Mouse (Mus musculus) limb, embryonic 14.5 days (tissue): Measurements from ENCODE around the gene Gm5460. TPM values are rescaled to one million over a fixed set of nuclear protein-coding genes. Genes with fewer than 3 reads are reported as not detected.

Experiments
- ATAC-seq: fragments of 200-750 bp; cut with Nextera tagmentation; 2 replicates; pipeline ENCODE4 v1.8.0; 2017; ENCODE audit warnings: low read depth, moderate number of reproducible peaks, moderate TSS enrichment; ENCODE audit not compliant: low FRiP score
- DNase-seq: peaks from one replicate; pipeline ENCODE4 v3.0.0-alpha.2; 2015; ENCODE audit warnings: low spot score
- H3K27ac ChIP-seq: fragments of 300-500 bp; sonication (generic); replicated peaks from 2 replicates; pipeline ENCODE4 v1.5.1; 2014; ENCODE audit warnings: low read depth, mild to moderate bottlenecking, low read length, moderate library complexity, mixed read lengths
- H3K27me3 ChIP-seq: fragments of 300-500 bp; sonication (generic); 2 replicates; pipeline ENCODE4 v1.6.1; 2014; ENCODE audit warnings: low read length, mixed read lengths; ENCODE audit not compliant: control insufficient read depth, insufficient read depth
- H3K36me3 ChIP-seq: fragments of 300-500 bp; sonication (generic); 2 replicates; pipeline ENCODE4 v1.6.1; 2014; ENCODE audit warnings: mild to moderate bottlenecking, low read length, moderate library complexity, mixed read lengths; ENCODE audit not compliant: control insufficient read depth, insufficient read depth
- H3K4me1 ChIP-seq: fragments of 300-500 bp; sonication (generic); 2 replicates; pipeline ENCODE4 v1.6.1; 2014; ENCODE audit warnings: antibody characterized with exemption, low read length, mixed read lengths; ENCODE audit not compliant: control insufficient read depth, insufficient read depth
- H3K4me2 ChIP-seq: fragments of 300-500 bp; sonication (generic); replicated peaks from 2 replicates; pipeline ENCODE4 v1.6.1; 2014; ENCODE audit warnings: low read depth, mild to moderate bottlenecking, low read length, moderate library complexity; ENCODE audit not compliant: severe bottlenecking
- H3K4me3 ChIP-seq: fragments of 300-500 bp; sonication (generic); replicated peaks from 2 replicates; pipeline ENCODE4 v1.5.1; 2014; ENCODE audit warnings: low read length
- H3K9ac ChIP-seq: fragments of 300-500 bp; sonication (generic); 2 replicates; pipeline ENCODE4 v1.6.1; 2014; ENCODE audit warnings: mild to moderate bottlenecking, low read depth, low read length, moderate library complexity; ENCODE audit not compliant: severe bottlenecking
- H3K9me3 ChIP-seq: fragments of 300-500 bp; sonication (generic); 2 replicates; pipeline ENCODE4 v1.6.1; 2016; ENCODE audit warnings: low read length; ENCODE audit not compliant: control insufficient read depth
- POLR2A ChIP-seq: fragments of 200-500 bp; IDR thresholded peaks from 2 replicates; pipeline ENCODE4 v1.8.0; 2012; ENCODE audit warnings: inconsistent platforms, mild to moderate bottlenecking, moderate library complexity, borderline replicate concordance; ENCODE audit not compliant: insufficient read depth, insufficient read length; ENCODE audit errors: extremely low read depth
- WGBS: fragments of 180-500 bp; shearing (Covaris S2); extraction: QIAGEN DNeasy Blood & Tissue Kit; methylation state at CpG from one replicate; pipeline ENCODE4 v1.1.7; 2014; 5-methylcytosine and 5-hydroxymethylcytosine counted together
- polyA plus RNA-seq, 2 experiments: library from polyadenylated mRNA; depleted of rRNA in 1 of 2; stranded (reverse) in 1 of 2; unstranded in 1 of 2; fragments of >200 nt; fragmentation: Nextera tagmentation in 1 of 2; extraction: Ambion mirVana in 1 of 2; gene quantifications; 2 replicates each; pipeline versions ENCODE4 v1.2.1 to v1.2.3; 2012 to 2014

The Gm5460 gene
- polyA plus RNA-seq, 2 experiments, result not detected

- Histone ChIP-seq H3K36me3 (no peaks in the 10 kb centered on the region), H3K4me1 (no peaks in the 10 kb centered on the region), H3K9me3 (no peaks in the 10 kb centered on the region), H3K27me3 (no peaks in the 10 kb centered on the region), H3K4me2 (no peak overlapping the region), H3K27ac (no peak overlapping the region), H3K4me3 (no peak overlapping the region), H3K9ac (no peak overlapping the region)
- no peak for TF ChIP-seq POLR2A
- ATAC-seq (no peak), DNase-seq (no peak)
Measured at GRCm38 (mm10) chr14:34000076-34000475, 16.5 kb upstream of the Gm5460 start.

DNA sequence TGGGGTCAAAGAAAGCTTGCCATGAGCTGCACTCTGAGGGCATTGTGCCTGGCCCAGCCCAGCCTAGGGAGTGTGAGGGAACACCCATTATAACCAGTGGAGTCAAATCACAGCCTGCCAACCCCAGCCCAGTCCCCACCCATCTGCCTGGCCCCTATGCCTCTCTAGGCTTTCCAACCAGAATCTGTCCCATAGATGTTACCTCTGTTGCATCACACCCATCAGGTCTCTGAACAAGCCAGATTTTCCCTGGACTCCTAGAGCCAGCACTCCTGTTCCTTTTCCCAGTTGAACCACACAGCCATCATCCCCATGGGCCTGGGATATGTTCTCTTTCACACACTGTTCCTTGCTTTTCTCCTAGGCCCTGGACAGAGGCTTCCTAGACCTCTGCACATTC is 15.1 kb upstream of the Gm5460 start:
- Histone ChIP-seq H3K36me3 (no peaks in the 10 kb centered on the region), H3K9ac (no peak overlapping the region), H3K4me3 (no peak overlapping the region), H3K27me3 (no peaks in the 10 kb centered on the region), H3K4me2 (no peak overlapping the region), H3K27ac (no peak overlapping the region), H3K9me3 (no peaks in the 10 kb centered on the region), H3K4me1 (no peaks in the 10 kb centered on the region)
- ATAC-seq (no peak), DNase-seq (no peak)
- TF ChIP-seq POLR2A, result no peak

GRCm38 (mm10) chr14:34002358-34002757 is 14.2 kb upstream of the Gm5460 start:
- Histone ChIP-seq H3K4me1 (no peaks in the 10 kb centered on the region), H3K9me3 (no peaks in the 10 kb centered on the region), H3K36me3 (no peaks in the 10 kb centered on the region), H3K9ac (no peak overlapping the region), H3K4me3 (no peak overlapping the region), H3K4me2 (no peak overlapping the region), H3K27ac (no peak overlapping the region), H3K27me3 (no peaks in the 10 kb centered on the region)
- TF ChIP-seq POLR2A, result no peak
- 87% methylated on average over 5 of the region's 5 CpGs for WGBS
- ATAC-seq (no peak), DNase-seq (no peak)

- Histone ChIP-seq H3K9ac (no peak within 1 kb of the TSS), H3K4me2 (no peak within 1 kb of the TSS), H3K36me3 (no peaks in the 10 kb centered on the region), H3K27me3 (no peaks in the 10 kb centered on the region), H3K4me1 (no peaks in the 10 kb centered on the region), H3K9me3 (no peaks in the 10 kb centered on the region), H3K4me3 (no peak within 1 kb of the TSS), H3K27ac (no peak within 1 kb of the TSS)
- TF ChIP-seq POLR2A, result no peak
- 83% methylated on average over 3 of the region's 3 CpGs for WGBS
- DNase-seq, result no peak
- ATAC-seq, result no peak
Measured at GRCm38 (mm10) chr14:34015063-34015462, 1.5 kb upstream of the Gm5460 start, which contains the start of gene Gm30083. TSS of gene Gm30083 (minus strand) at chr14:34015182.

DNA sequence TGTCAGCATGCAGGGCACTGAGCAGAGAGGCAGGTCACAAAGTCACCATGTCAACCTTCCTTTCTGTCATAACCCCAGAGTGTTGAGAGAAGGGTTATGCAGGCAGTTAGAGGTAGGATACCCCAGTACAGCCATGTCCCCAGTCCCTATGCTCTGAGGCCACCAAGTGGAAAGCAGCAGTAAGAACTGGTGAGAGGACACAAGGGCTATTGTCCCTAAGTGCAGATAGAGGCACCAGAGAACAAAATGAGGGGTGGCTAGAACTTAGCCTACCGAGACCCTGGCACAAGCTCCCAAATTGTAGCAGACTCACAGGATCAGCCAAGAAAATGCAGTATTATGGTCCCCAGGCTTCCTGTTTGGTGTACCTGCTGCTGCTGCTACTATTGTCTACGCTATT is 380 bp downstream of the Gm5460 start:
- Histone ChIP-seq H3K4me1 (no peaks in the 10 kb centered on the region), H3K4me3 (no peak overlapping the region), H3K36me3 (no peaks in the 10 kb centered on the region), H3K27me3 (no peaks in the 10 kb centered on the region), H3K9me3 (no peaks in the 10 kb centered on the region), H3K4me2 (no peak overlapping the region), H3K27ac (no peak overlapping the region), H3K9ac (no peak overlapping the region)
- DNase-seq, result no peak
- no peak for ATAC-seq
- no peak for TF ChIP-seq POLR2A
- 84% methylated on average over 2 of the region's 2 CpGs for WGBS

- no peak for TF ChIP-seq POLR2A
- Histone ChIP-seq H3K27me3 (no peaks in the 10 kb centered on the region), H3K4me1 (no peaks in the 10 kb centered on the region), H3K9ac (no peak overlapping the region), H3K27ac (no peak overlapping the region), H3K36me3 (no peaks in the 10 kb centered on the region), H3K4me3 (no peak overlapping the region), H3K9me3 (no peaks in the 10 kb centered on the region), H3K4me2 (no peak overlapping the region)
- no peak for DNase-seq
- ATAC-seq, result no peak
- 72% methylated on average over 2 of the region's 2 CpGs for WGBS
Measured at GRCm38 (mm10) chr14:34026710-34027109, 10.2 kb downstream of the Gm5460 start.
